Mouse (Mus musculus) G1E (cell line): ENCODE results near the gene Adck2. TPM values are rescaled to one million over a fixed set of nuclear protein-coding genes. Genes with fewer than 3 reads are reported as not detected.

Experiments
- ATAC-seq: 2 replicates; pipeline ENCODE4 v1.8.0; 2016; ENCODE audit warnings: mild to moderate bottlenecking; ENCODE audit not compliant: insufficient number of reproducible peaks, poor library complexity, low FRiP score, severe bottlenecking; ENCODE audit errors: extremely low read depth
- DNase-seq: peaks from one replicate; pipeline ENCODE4 v3.0.0; 2012; ENCODE audit warnings: low spot score
- H3K27me3 ChIP-seq: 2 replicates; pipeline ENCODE4 v1.6.1; 2012; ENCODE audit warnings: mild to moderate bottlenecking, low read length, inconsistent platforms; ENCODE audit not compliant: insufficient read depth
- H3K36me3 ChIP-seq: replicated peaks from 2 replicates; pipeline ENCODE3; 2012; ENCODE audit warnings: mild to moderate bottlenecking, inconsistent platforms
- H3K4me1 ChIP-seq: 2 replicates; pipeline ENCODE4 v1.6.1; 2012; ENCODE audit warnings: low read depth, low read length, inconsistent platforms, mixed read lengths; ENCODE audit not compliant: insufficient read depth
- H3K4me3 ChIP-seq: 2 replicates; pipeline ENCODE4 v1.5.1; 2012; ENCODE audit warnings: low read depth, mild to moderate bottlenecking, inconsistent platforms, low read length, moderate library complexity, mixed read lengths
- H3K9me3 ChIP-seq: replicated peaks from 2 replicates; pipeline ENCODE4 v1.6.1; 2012; ENCODE audit warnings: inconsistent platforms
- CTCF ChIP-seq: IDR thresholded peaks from 2 replicates; pipeline ENCODE4 v1.5.1; 2012; ENCODE audit warnings: low read depth, low read length, inconsistent platforms, mixed read lengths
- GATA1 ChIP-seq: IDR thresholded peaks from 2 replicates; pipeline ENCODE4 v1.6.1; 2012; ENCODE audit warnings: borderline replicate concordance, low read length, inconsistent platforms, mixed read lengths
- GATA2 ChIP-seq: IDR thresholded peaks from 2 replicates; pipeline ENCODE4 v1.6.1; 2012; ENCODE audit warnings: low read depth, low read length, inconsistent platforms, borderline replicate concordance
- POLR2AphosphoS5 ChIP-seq: IDR thresholded peaks from 2 replicates; pipeline ENCODE4 v1.6.1; 2012; ENCODE audit warnings: low read depth, low read length, inconsistent platforms; ENCODE audit not compliant: insufficient replicate concordance
- TAL1 ChIP-seq: conservative IDR thresholded peaks from 2 replicates; pipeline ENCODE4 v1.6.1; 2012; ENCODE audit warnings: low read depth, low read length, inconsistent platforms, mixed read lengths
- polyA plus RNA-seq: library from polyadenylated mRNA; stranded (reverse); fragments of >175 nt; gene quantifications from 2 replicates; pipeline ENCODE4 v1.2.3, GENCODE M21; 2012
- total RNA-seq, 2 experiments: library from RNA; stranded (forward) in 1 of 2; stranded (reverse) in 1 of 2; fragments of 200-1000 nt in 1 of 2; fragments of >200 nt in 1 of 2; fragmentation: Nextera tagmentation in 1 of 2; gene quantifications; 2 replicates each; pipeline ENCODE4 v1.2.3; 2014 to 2017

The Adck2 gene
- total and polyA plus RNA-seq, 3 experiments: 5.3 to 10.6 (median 6.8) TPM

GRCm38 (mm10) chr6:39536621-39537020 lies 37.1 kb upstream of the Adck2 start:
- no peak for DNase-seq
- TF ChIP-seq GATA2 (no peak), CTCF (no peak), GATA1 (no peak), POLR2AphosphoS5 (no peak), TAL1 (no peak)
- ATAC-seq: no peak
- H3K36me3 ChIP-seq: no peaks in the 10 kb centered on the region
- H3K4me1 ChIP-seq: no peaks in the 10 kb centered on the region
- peaks cover 15% of the 10 kb centered on the region for H3K27me3 ChIP-seq
- no peak overlapping the region for H3K4me3 ChIP-seq
- no peaks in the 10 kb centered on the region for H3K9me3 ChIP-seq

- no peak for ATAC-seq
- TF ChIP-seq CTCF (no peak), GATA2 (no peak), TAL1 (no peak), POLR2AphosphoS5 (no peak), GATA1 (no peak)
- H3K4me1 ChIP-seq: no peaks in the 10 kb centered on the region
- H3K4me3 ChIP-seq: no peak overlapping the region
- DNase-seq: no peak
- H3K9me3 ChIP-seq: no peaks in the 10 kb centered on the region
- H3K36me3 ChIP-seq: no peaks in the 10 kb centered on the region
- H3K27me3 ChIP-seq: peaks cover 13% of the 10 kb centered on the region
Measured at GRCm38 (mm10) chr6:39537276-39537675, 36.4 kb upstream of the Adck2 start.

- DNase-seq (no peak), ATAC-seq (no peak)
- TF ChIP-seq POLR2AphosphoS5 (no peak), GATA1 (no peak), CTCF (no peak), GATA2 (no peak), TAL1 (no peak)
- H3K36me3 ChIP-seq: no peaks in the 10 kb centered on the region
- H3K4me1 ChIP-seq: no peaks in the 10 kb centered on the region
- no peak overlapping the region for H3K4me3 ChIP-seq
- H3K27me3 ChIP-seq: peaks cover 18% of the 10 kb centered on the region
- no peaks in the 10 kb centered on the region for H3K9me3 ChIP-seq
Measured at GRCm38 (mm10) chr6:39538227-39538626, 35.4 kb upstream of the Adck2 start.

GRCm38 (mm10) chr6:39539679-39540155 lies 34.0 kb upstream of the Adck2 start:
- ATAC-seq: no peak
- Histone ChIP-seq H3K27me3 (peaks cover 22% of the 10 kb centered on the region), H3K9me3 (no peaks in the 10 kb centered on the region), H3K4me1 (no peaks in the 10 kb centered on the region), H3K4me3 (no peak overlapping the region), H3K36me3 (no peaks in the 10 kb centered on the region)
- TF ChIP-seq POLR2AphosphoS5: no peak
- TF ChIP-seq TAL1: no peak
- TF ChIP-seq GATA2: no peak
- no peak for TF ChIP-seq CTCF
- no peak for TF ChIP-seq GATA1
- DNase-seq: no peak

DNA sequence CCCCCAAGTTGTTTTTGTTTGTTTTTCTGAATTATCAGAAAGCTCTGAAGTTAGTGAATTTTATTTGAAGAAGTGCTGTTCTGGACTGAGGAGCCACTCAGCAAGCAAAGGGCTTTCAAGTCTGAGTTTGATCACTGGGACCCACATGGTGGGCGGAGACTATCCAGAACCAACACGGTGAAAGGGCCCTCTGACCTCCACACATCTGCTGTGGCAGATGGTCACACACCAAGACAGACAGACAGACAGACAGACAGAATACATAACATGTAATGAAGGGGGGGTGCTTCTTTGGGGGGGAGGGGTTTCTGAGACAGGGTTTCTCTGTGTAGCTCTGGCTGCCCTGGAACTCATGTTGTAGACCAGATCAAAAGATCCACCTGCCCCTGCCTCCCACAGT lies 33.1 kb upstream of the Adck2 start:
- Histone ChIP-seq H3K9me3 (no peaks in the 10 kb centered on the region), H3K4me3 (no peak overlapping the region), H3K4me1 (no peaks in the 10 kb centered on the region), H3K36me3 (no peaks in the 10 kb centered on the region), H3K27me3 (peaks cover 25% of the 10 kb centered on the region)
- TF ChIP-seq TAL1 (no peak), POLR2AphosphoS5 (no peak), CTCF (no peak), GATA1 (no peak), GATA2 (no peak)
- DNase-seq (no peak), ATAC-seq (no peak)

- ATAC-seq: no peak
- Histone ChIP-seq H3K4me1 (no peaks in the 10 kb centered on the region), H3K4me3 (no peak overlapping the region), H3K27me3 (peaks cover 42% of the 10 kb centered on the region), H3K9me3 (no peaks in the 10 kb centered on the region), H3K36me3 (no peaks in the 10 kb centered on the region)
- DNase-seq: no peak
- TF ChIP-seq POLR2AphosphoS5: no peak
- no peak for TF ChIP-seq TAL1
- TF ChIP-seq CTCF: no peak
Measured at GRCm38 (mm10) chr6:39542631-39543597, 30.8 kb upstream of the Adck2 start.
